Mouse (Mus musculus) G1E (cell line): ENCODE measurements at regions not wholly inside any gene's neighbourhood (a gene's known extent, or its start where the extent isn't known, plus 50 kb on each side); places are given as distances from the start of the nearest gene placed in this dataset.
A peak's percentile ranks its signal among the peaks of the same experiment; 100 is the strongest.

Experiments
- ATAC-seq: 2 replicates; pipeline ENCODE4 v1.8.0; 2016; ENCODE audit warnings: mild to moderate bottlenecking; ENCODE audit not compliant: insufficient number of reproducible peaks, poor library complexity, low FRiP score, severe bottlenecking; ENCODE audit errors: extremely low read depth
- DNase-seq: peaks from one replicate; pipeline ENCODE4 v3.0.0; 2012; ENCODE audit warnings: low spot score
- H3K27me3 ChIP-seq: 2 replicates; pipeline ENCODE4 v1.6.1; 2012; ENCODE audit warnings: mild to moderate bottlenecking, low read length, inconsistent platforms; ENCODE audit not compliant: insufficient read depth
- H3K36me3 ChIP-seq: replicated peaks from 2 replicates; pipeline ENCODE3; 2012; ENCODE audit warnings: mild to moderate bottlenecking, inconsistent platforms
- H3K4me1 ChIP-seq: 2 replicates; pipeline ENCODE4 v1.6.1; 2012; ENCODE audit warnings: low read depth, low read length, inconsistent platforms, mixed read lengths; ENCODE audit not compliant: insufficient read depth
- H3K4me3 ChIP-seq: 2 replicates; pipeline ENCODE4 v1.5.1; 2012; ENCODE audit warnings: low read depth, mild to moderate bottlenecking, inconsistent platforms, low read length, moderate library complexity, mixed read lengths
- H3K9me3 ChIP-seq: replicated peaks from 2 replicates; pipeline ENCODE4 v1.6.1; 2012; ENCODE audit warnings: inconsistent platforms
- CTCF ChIP-seq: IDR thresholded peaks from 2 replicates; pipeline ENCODE4 v1.5.1; 2012; ENCODE audit warnings: low read depth, low read length, inconsistent platforms, mixed read lengths
- GATA1 ChIP-seq: IDR thresholded peaks from 2 replicates; pipeline ENCODE4 v1.6.1; 2012; ENCODE audit warnings: borderline replicate concordance, low read length, inconsistent platforms, mixed read lengths
- GATA2 ChIP-seq: IDR thresholded peaks from 2 replicates; pipeline ENCODE4 v1.6.1; 2012; ENCODE audit warnings: low read depth, low read length, inconsistent platforms, borderline replicate concordance
- POLR2AphosphoS5 ChIP-seq: IDR thresholded peaks from 2 replicates; pipeline ENCODE4 v1.6.1; 2012; ENCODE audit warnings: low read depth, low read length, inconsistent platforms; ENCODE audit not compliant: insufficient replicate concordance
- TAL1 ChIP-seq: conservative IDR thresholded peaks from 2 replicates; pipeline ENCODE4 v1.6.1; 2012; ENCODE audit warnings: low read depth, low read length, inconsistent platforms, mixed read lengths

DNA sequence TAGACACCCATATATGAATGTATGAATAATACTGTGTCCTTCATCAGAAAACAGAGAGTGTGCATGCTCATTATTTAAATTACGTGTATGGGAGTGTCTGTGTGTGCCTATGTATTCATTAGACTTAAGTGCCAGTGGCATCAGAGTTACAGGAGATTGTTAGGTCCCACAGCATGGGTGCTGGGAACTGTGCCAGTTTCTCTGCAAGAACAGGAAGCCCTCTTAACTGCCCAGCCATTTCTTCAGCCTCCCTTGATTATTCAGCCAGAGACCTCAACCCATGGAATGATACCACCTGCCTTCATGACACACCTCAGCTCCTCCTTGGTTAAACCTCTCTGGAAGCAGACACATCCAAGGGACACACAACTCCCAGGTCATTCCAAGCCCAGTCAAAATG is 243.8 kb downstream of the Cd47 start:
- H3K9me3 ChIP-seq: no peaks in the 10 kb centered on the region
- no peaks in the 10 kb centered on the region for H3K27me3 ChIP-seq
- no peak for DNase-seq
- H3K36me3 ChIP-seq: no peaks in the 10 kb centered on the region
- no peak overlapping the region for H3K4me3 ChIP-seq
- H3K4me1 ChIP-seq: peaks cover 11% of the 10 kb centered on the region
- TF ChIP-seq CTCF (no peak), GATA2 (no peak), GATA1 (no peak), TAL1 (no peak), POLR2AphosphoS5 (no peak)
- ATAC-seq: no peak

DNA sequence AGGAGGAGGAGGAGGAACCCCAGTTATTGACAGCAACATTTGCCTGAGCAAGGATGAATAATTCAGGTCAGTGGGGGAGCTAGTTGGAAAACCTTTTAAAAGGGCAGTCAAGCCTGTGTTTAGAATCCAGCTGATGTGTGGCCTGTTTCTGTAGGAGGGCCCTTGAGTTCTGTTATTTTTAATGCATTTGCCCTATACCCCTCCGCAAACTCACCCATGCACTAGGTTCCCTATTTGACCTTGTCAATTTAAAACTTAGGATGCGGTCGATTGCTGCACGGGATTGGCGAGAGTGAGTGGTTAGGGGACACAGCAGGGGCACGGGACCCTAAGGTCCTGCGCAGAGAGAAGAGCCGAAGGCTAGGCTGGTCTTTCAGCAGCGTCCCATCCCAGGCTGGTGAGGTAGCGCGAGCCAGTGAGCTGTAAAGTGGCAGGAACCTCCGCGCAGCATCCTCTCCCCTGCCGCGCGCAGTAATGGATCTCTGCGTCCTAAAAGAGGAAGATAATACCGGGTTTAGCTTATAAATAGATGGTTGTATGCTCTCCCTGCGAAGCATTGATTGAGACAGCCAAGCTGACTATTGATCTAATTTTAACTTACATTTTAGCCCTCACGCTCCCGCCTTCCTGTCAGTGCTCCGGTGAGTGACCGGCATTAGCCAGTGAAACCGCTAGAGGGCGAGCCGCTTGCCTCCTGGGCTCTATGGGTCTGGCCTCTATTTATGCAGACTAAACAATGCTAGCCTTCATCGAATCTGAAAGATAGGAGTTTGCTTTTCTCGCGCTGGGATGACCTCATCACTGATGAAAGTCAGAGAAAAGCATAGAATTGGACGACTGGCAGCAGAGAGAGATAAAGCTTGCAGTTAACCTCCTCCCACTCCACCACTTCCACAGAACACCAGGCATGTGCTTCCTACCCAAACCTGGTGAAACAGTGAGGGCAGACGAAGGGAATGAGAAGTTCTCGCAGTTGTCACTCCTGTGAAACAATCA is 245.5 kb downstream of the Cd47 start:
- Histone ChIP-seq H3K9me3 (no peaks in the 10 kb centered on the region), H3K4me1 (peaks cover 17% of the 10 kb centered on the region), H3K36me3 (no peaks in the 10 kb centered on the region), H3K27me3 (no peaks in the 10 kb centered on the region), H3K4me3 (peak overlapping the region; percentile 58; the same call in 1 of the 2 replicates)
- peak; percentile 73 for ATAC-seq
- peak; percentile 53 for DNase-seq
- no peak for TF ChIP-seq GATA2
- TF ChIP-seq CTCF: peak; percentile 69

DNA sequence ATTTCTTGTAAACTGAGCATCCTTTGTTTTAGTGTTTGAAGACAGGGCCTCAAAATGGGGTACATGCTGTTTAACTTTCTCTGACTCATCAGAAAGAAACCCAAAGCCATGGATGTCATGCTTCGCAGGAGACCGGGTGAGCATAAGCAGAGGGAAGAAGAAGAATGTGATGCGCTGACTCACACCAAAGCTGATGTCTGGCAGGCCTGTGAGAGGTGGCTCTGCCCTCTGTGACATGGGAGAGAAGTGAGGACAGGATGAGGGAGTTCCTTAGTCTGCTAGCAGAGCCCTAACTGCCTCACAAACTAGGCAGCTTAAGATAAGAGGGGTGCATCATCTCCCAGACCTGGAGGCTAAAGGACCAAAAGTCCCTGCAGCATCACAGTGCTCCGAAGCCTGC is 263.2 kb downstream of the Cd47 start:
- DNase-seq: no peak

DNA sequence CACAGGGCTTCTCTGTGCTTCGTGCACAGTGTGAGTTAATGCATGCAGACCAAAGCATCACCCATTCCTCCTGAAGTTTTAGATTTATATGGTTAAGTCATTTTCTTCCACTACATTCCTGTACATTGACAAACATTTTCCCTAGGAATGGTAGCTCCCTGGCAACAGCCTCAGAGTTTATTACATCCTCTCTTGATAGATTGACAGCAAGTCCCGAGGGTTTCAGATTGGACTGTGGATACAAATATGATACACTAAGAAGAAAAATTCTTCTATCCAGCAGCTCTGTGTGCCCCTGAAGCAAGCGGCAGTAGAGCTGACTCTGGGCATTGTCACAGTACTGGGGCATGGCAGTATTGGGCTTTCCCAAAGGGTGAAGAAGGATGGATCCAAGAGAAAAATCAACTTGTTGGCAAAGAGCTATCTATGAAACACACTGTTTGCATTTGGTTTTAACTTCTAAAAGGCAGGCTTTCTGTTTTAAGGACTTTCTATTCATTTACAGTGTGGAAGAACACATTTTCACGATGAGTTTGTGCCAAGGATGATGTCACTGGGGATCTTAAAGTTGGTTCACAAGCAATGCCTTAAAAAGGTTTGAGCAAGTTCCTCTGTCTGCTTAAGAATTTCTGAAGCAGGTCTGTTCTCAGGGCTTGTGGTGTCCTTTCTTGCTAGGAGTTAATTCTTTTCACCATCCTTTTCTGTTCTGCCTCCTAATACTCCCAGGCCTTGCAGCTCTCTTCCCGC is 265.2 kb downstream of the Cd47 start:
- TF ChIP-seq CTCF (no peak), POLR2AphosphoS5 (no peak)
- ATAC-seq (no peak), DNase-seq (no peak)
- H3K4me3 ChIP-seq: no peak overlapping the region
- peaks cover 2% of the 10 kb centered on the region for H3K27me3 ChIP-seq
- peaks cover 5% of the 10 kb centered on the region for H3K9me3 ChIP-seq
- peaks cover 39% of the 10 kb centered on the region for H3K4me1 ChIP-seq
- no peaks in the 10 kb centered on the region for H3K36me3 ChIP-seq

More for the DNA sequence above, 263.2 kb downstream of the Cd47 start:
- Histone ChIP-seq H3K4me1 (peaks cover 25% of the 10 kb centered on the region), H3K36me3 (no peaks in the 10 kb centered on the region), H3K27me3 (peaks cover 2% of the 10 kb centered on the region), H3K4me3 (no peak overlapping the region), H3K9me3 (peaks cover 5% of the 10 kb centered on the region)
- TF ChIP-seq TAL1 (no peak), POLR2AphosphoS5 (no peak), CTCF (no peak), GATA2 (no peak), GATA1 (no peak)
- no peak for ATAC-seq

DNA sequence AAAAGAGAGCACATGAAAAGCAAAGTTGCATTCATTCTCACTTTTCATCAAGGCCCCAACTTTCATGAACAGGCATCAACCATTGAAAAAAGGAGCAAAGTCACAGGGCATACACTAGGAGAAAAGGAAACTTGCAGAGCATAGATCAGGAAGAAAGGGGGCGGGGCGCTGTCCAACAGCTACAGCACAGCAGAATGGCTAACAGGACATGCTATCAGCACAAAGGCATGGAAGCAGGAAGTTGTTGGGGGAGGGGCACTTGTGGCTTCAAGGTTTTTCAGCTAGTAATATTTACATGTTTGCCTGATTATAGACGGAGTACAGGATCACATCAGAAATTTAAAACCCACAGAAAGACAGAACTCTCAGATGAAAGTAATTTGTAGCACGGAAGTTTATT is 268.7 kb downstream of the Cd47 start:
- Histone ChIP-seq H3K27me3 (no peaks in the 10 kb centered on the region; the same call in 1 of the 2 replicates), H3K4me1 (peaks cover 38% of the 10 kb centered on the region), H3K9me3 (peaks cover 5% of the 10 kb centered on the region), H3K36me3 (no peaks in the 10 kb centered on the region), H3K4me3 (no peak overlapping the region)
- TF ChIP-seq GATA1: no peak
- no peak for TF ChIP-seq POLR2AphosphoS5
- no peak for TF ChIP-seq GATA2
- no peak for TF ChIP-seq CTCF
- TF ChIP-seq TAL1: no peak
- DNase-seq: peak; percentile 34
- ATAC-seq: peak; percentile 85

DNA sequence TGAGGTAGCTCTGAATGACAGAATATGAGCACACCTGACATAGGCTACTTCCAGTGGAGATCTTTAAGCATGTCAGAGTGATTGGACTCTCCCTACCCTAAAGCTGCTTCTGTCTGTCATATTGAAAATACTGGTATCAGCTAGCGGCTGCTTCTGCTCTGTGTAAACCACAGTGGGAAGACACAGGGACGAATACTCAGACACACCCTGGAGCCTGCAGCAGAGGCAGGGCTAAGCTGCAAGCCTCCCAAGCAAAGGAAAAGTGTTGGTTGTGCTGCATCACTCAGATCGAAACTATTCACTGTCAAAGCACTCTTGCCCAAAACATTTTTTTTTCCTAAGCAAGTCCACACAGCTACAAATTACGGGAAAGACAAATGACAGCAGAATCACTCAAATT is 270.4 kb downstream of the Cd47 start:
- ATAC-seq: peak; percentile 51; the same call in 1 of the 2 replicates
- TF ChIP-seq POLR2AphosphoS5 (no peak), TAL1 (no peak)
- H3K9me3 ChIP-seq: peaks cover 5% of the 10 kb centered on the region
- no peak overlapping the region; the same call in 1 of the 2 replicates for H3K4me3 ChIP-seq
- peaks cover 33% of the 10 kb centered on the region for H3K4me1 ChIP-seq
- DNase-seq: no peak
- H3K27me3 ChIP-seq: no peaks in the 10 kb centered on the region
- H3K36me3 ChIP-seq: no peaks in the 10 kb centered on the region
